Mouse (Mus musculus) lung, postnatal 10 days (tissue): ENCODE results near the gene Upk3a.

ENCODE experiments used
- DNase-seq: peaks from one replicate; pipeline ENCODE4 v3.0.0; 2021

The Upk3a gene

DNA sequence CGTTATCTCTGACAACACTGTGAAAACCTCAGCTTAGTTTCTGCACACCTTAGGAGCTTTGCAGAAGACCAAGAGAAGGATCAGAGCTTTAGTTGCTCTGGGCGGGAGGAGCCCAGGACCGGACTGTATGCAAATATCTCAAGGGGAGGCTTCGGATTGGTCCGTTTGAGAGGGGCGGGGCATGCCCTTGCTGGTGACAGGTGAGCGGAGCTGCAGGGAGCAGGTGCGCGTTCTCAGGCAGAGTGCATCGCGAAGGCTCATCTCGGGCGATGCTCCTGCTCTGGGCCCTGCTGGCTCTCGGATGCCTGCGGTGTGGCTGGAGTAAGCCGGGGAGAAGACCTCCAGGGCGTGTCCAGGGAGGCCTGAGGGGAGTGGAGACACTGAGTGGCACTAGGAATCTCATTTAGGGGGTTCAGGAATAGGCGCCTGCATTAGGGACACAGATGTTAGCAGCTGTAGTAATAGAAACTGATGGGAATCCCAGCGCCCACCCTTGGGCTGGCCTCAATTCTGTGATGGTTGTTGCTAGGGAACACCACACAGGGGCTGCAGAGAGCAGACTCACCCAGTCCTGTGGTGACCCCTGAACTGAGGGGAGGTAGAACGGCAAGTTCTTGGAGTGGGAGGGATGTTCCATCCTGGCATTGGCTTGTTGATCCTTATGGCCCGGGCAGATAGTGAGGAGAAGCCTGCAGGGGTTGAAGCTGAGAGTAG lies at the start of gene Upk3a:
TSS of gene Upk3a (plus strand) at position 191 of the 714 bp plus-strand sequence.
- DNase-seq = peak; percentile 69

DNA sequence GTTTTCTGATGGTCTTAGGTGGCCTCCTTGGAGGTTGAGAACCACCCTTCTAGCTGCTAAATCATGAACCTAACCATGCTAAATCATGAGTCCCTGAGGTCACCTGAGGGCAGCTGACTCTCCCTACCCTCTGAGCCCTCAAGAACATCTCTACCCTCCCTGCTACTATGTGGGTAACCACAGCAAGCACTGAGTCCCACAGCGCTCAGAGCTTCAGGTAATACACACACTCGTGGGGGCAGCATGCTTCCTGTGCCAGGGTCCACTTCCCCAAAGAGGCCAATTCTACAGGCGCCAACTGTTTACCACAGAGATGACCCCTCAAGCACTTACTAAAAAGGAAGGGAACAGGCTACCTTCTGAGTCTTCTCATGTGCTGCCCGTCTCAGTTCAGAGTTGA lies 48.4 kb upstream of the Upk3a start:
- no peak for DNase-seq

- no peak for DNase-seq
These were observed 43.9 kb upstream of the Upk3a start for GRCm38 (mm10) chr15:84972860-84973543.

DNA sequence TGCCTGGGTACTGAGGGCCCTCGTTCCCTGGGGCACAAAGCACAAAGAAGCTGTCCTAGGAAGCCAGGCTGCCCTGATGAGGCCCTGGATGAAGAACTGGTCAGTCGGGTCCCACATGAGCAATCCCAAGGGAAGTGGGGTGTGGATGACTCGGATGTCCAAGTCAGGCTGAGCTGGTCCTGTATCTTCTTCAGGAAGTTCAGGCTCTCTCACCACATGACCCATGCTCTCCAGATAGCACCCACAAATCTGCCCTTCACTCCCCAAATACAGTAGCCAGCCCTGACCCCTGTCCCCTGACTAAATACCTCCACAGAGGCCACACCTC lies 43.4 kb upstream of the Upk3a start:
- DNase-seq = no peak

- DNase-seq = no peak
These were observed 41.2 kb upstream of the Upk3a start for GRCm38 (mm10) chr15:84975729-84976128.

DNA sequence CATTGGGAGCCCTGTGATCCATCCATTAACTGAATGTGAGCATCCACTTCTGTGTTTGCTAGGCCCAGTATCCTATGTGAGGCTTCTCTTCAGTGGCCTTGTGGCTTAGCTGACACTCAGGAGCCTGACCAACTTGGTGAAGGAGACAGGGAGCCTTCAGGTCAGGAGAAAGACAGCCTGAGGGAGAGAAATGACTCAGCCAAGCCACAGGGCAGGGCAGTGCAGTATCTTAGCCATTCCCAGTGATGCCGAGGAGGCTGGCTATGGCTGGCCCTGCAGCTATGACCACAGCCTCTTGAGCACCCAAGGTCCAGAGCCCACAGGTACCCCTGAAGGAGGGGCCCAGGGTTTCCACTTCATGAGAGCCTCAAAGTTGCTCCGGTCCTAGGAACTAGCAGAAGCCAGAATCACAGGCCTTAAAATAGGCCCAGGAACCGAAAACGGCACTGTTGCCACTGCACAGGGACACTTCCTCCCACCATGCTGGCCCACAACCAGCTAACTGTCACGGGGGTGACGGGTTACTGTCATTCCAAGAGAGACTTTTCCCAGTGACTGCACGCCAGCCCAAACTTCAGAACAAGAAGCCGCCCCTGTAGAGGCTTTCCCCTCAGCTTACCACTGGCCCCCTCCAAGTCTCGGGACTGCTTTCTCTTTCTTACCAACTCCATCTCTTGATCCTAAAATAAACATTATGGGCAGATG lies 35.2 kb upstream of the Upk3a start:
- peak; percentile 79 for DNase-seq

DNA sequence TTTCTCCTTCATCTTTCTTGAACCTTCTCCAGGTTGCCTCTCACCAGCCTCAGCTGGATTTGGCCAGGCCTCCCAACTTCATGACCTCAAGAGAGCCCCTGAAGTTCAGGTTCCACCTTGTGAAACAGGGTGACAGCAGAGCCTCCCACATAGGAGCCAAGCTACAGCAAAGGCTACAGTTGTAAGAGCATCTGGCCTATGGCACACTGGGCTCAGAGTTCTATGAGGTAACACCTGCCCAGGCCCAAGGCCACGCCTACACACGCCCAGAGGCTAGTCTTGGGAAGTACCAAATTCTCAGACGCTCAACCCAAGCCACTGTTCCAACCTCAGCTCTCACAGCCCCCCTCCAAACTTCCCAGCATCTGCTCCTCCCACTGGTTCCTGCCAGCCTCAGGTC lies 34.1 kb upstream of the Upk3a start:
- no peak for DNase-seq

DNA sequence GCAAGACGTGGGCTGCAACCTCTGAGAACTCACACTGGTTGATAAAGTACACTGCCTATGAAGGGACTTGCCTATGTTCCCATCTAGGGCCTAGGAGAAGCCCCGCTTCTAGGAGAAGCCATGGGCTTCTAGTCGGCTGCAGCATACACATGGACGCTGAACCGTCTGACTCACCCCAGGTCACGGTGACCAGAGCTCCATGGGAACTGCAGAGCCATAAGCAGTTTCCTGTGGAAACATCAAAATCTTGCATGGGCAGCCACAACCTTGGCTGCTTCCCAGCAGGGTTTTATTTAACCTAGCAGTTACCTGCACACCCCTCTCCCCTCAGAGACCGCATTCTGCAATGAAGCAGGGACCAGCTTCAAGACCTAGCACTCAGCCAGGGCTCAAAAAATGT lies 33.2 kb upstream of the Upk3a start:
- DNase-seq = no peak

- no peak for DNase-seq
These were observed 31.3 kb upstream of the Upk3a start for GRCm38 (mm10) chr15:84985516-84986160.

GRCm38 (mm10) chr15:84986171-84987019 lies 30.5 kb upstream of the Upk3a start:
- DNase-seq = no peak

- peak; percentile 58 for DNase-seq
These were observed 29.7 kb upstream of the Upk3a start for GRCm38 (mm10) chr15:84987020-84987815.

- DNase-seq = peak; percentile 96
These were observed 28.8 kb upstream of the Upk3a start, which contains the start of gene 5031439G07Rik for GRCm38 (mm10) chr15:84987874-84988825. 5031439G07Rik (minus strand) TSS chr15:84988551.

DNA sequence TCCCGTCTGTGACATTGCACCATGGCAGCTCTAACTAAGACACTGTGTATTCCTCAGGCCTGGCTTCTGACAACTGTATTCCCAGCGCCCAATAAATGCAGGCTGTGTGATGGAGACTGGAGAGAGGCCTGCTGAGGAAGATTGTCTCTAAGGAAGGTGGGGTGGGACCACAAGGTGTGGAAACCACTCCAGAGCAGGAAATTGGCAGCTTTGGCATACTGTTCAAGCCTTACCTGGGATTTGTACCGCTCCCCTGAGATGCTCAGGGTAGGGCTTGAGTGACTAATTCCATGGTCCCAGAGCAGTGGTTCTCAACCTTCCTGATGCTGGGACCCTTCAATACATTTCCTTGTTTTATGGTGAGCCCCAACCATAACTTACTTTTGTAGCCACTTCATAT lies 27.8 kb upstream of the Upk3a start:
- no peak for DNase-seq

DNA sequence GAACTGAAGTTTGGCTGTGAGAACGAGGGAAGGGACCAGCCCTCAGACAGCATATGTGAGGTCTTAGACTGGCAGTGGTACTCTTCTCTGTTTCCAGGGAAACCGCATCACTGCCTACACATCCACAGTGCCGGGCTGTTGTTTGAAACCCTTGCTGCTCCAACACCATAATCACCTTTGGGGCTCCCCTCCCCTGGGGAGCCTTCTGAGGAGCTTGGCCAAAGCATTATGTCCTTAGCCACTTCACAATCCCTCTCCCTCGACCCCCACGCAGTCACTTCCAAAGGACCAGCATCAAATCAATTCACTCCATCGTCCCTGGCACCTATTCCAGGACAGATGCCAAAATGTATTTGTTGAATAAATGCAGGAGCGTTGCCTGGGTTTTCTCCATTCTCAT lies 27.2 kb upstream of the Upk3a start:
- no peak for DNase-seq

DNA sequence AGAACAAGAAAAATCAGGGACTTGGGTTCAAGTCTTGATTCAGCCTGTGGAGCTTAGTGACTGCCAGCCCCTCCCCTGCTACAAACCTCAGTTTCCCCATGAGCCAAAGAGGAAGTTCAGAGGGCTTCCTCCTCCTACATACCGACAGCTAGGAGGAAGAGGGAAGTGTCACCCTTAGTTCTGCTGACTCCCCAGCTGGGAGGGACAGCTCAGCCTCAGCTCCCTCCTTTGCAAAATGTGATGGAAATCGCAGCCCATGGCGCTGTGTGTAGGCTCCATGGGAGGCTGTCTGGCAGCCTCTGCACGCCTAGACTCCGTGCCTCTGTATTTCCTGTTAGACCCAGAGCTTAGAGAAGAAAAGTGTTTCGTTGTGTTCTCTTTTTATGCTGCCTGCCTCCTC lies 22.4 kb upstream of the Upk3a start:
- no peak for DNase-seq

DNA sequence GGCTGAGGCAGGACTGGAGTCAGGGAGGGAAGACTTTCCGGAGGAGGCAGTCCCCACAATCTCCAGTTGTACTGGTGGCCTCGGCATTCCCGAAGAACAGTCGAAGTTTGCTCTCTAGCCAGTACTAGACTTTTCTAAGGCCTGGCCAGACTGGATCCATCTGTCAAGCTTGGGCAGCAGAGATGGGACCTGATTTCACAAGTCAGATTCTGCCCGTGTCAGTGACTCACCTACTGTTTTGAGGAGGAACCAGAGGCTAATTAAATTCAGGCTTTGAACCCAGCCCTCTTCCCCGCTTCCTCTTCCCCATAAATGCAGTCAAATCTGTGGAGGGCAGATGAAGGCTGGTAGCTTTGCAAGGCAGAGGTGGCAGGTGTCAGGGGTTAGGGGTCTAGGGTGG lies 21.9 kb upstream of the Upk3a start:
- no peak for DNase-seq

GRCm38 (mm10) chr15:84995967-84996366 lies 21.0 kb upstream of the Upk3a start:
- DNase-seq = peak; percentile 87

GRCm38 (mm10) chr15:84997768-84998454 lies 19.0 kb upstream of the Upk3a start:
- no peak for DNase-seq

DNA sequence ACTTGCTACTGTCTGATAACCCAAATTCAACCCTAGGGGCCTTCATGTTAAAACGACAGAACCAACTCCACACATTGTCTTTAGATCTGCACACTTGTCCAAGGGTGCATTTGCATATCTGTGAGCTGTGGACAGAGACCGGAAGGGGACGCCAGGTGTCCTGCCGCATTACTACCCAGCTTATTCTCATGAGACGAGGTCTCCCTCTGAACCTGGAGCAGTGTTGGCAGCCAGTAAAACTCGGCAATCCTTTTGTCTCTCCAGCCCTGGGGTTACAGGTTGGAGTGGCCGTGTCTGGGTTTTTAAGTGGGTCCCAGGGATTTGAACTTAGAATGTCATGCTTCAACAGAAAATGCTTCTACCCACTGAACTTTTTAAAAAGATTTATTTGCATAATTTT lies 17.0 kb upstream of the Upk3a start:
- no peak for DNase-seq
